In genomic region chr5:135029007-135029854, GRCm38 (mm10) we compare ENCODE assay signal across 8 mouse cellular contexts. TPM values are rescaled to one million over a fixed set of nuclear protein-coding genes. Genes with fewer than 3 reads are reported as not detected.
A peak's percentile ranks its signal among the peaks of the same experiment; 100 is the strongest.
DNase-seq lines count a peak whose midpoint lies in the region; ATAC-seq lines count a peak whose summit lies in the region.

No protein-coding gene starts in this region.

- no peaks in the 10 kb centered on the region for H3K9me3 ChIP-seq in heart, embryonic 15.5 days (replicated peaks)
- H3K9me3 ChIP-seq in stomach, embryonic 14.5 days (ENCODE audit: control insufficient read depth, low read depth, low read length) = peaks cover 2% of the 10 kb centered on the region; the same call in 1 of the 2 replicates

- no peak overlapping the region for H3K9ac ChIP-seq in heart, embryonic 15.5 days
- H3K9ac ChIP-seq in stomach, embryonic 14.5 days (replicated peaks; ENCODE audit: low read depth, low read length) = no peak overlapping the region

- peak overlapping the region; percentile 55 for H3K27ac ChIP-seq in heart, embryonic 15.5 days
- H3K27ac ChIP-seq in stomach, embryonic 14.5 days (ENCODE audit: low read length) = peak overlapping the region; percentile 49; the same call in 1 of the 2 replicates

- H3K27me3 ChIP-seq in heart, embryonic 15.5 days = no peaks in the 10 kb centered on the region
- H3K27me3 ChIP-seq in stomach, embryonic 14.5 days (ENCODE audit: control insufficient read depth, insufficient read depth, low read length) = no peaks in the 10 kb centered on the region

- H3K36me3 ChIP-seq in heart, embryonic 15.5 days = no peaks in the 10 kb centered on the region
- no peaks in the 10 kb centered on the region for H3K36me3 ChIP-seq in stomach, embryonic 14.5 days (ENCODE audit: control insufficient read depth, insufficient read depth, low read length)

- 34% methylated on average over 18 of the region's 18 CpGs for WGBS in heart, embryonic 15.5 days
- 30% methylated on average over 18 of the region's 18 CpGs for WGBS in stomach, embryonic 14.5 days

- no peak for DNase-seq in frontal cortex, postnatal 25 days (ENCODE audit: low spot score in 2 of 2)
- DNase-seq in 3134 (ENCODE audit: extremely low read depth, insufficient read length, low spot score) = peak; percentile 70
- peak; percentile 82 for DNase-seq in brain, adult 2 months (ENCODE audit: low read depth, low spot score)
- DNase-seq in left cerebral cortex, postnatal 36 days (ENCODE audit: low spot score in 2 of 2) = peak; percentile 73 to 83
- no peak for DNase-seq in thymus, postnatal 36 days

- intact Hi-C loops in left cerebral cortex, postnatal 36 days (cut with DNase I) = no loop called here

- H3K4me2 ChIP-seq in heart, embryonic 15.5 days = peak overlapping the region; percentile 46
- H3K4me2 ChIP-seq in stomach, embryonic 14.5 days (replicated peaks; ENCODE audit: low read depth, low read length) = peak overlapping the region; percentile 3; the same call in 1 of the 2 replicates

- H3K4me1 ChIP-seq in heart, embryonic 15.5 days (replicated peaks) = peaks cover 35% of the 10 kb centered on the region
- H3K4me1 ChIP-seq in stomach, embryonic 14.5 days (ENCODE audit: control insufficient read depth, insufficient read depth, low read length) = peaks cover 32% of the 10 kb centered on the region

- ATAC-seq in frontal cortex, adult (ENCODE audit: low TSS enrichment) = peak; percentile 70
- ATAC-seq in heart, embryonic 15.5 days (replicated peaks; ENCODE audit: insufficient number of reproducible peaks, insufficient read depth, low FRiP score, low read depth) = peak; percentile 18; the same call in 1 of the 2 replicates
- ATAC-seq in stomach, embryonic 14.5 days (ENCODE audit: insufficient number of reproducible peaks, insufficient read depth, low FRiP score, low read depth) = no peak; the same call in 1 of the 2 replicates

- no peak overlapping the region for H3K4me3 ChIP-seq in heart, embryonic 15.5 days
- H3K4me3 ChIP-seq in stomach, embryonic 14.5 days (ENCODE audit: low read depth, low read length) = no peak overlapping the region

RNA-seq across cellular contexts. Expression of gene Stx1a, which starts 5.9 kb away (rescaled TPM):
- 6.2 and 10.2 TPM in 2 replicates for polyA plus RNA-seq in heart, embryonic 15.5 days (2015; fragmentation: Nextera tagmentation; extraction: Ambion mirVana)
- total RNA-seq in left cerebral cortex, postnatal 36 days (2021) = 100 to 1,000 TPM; 340 to 404 TPM
- 17.4 and 17.7 TPM in 2 replicates for polyA plus RNA-seq in stomach, embryonic 14.5 days (2014; fragmentation: Nextera tagmentation; extraction: Ambion mirVana)

RNA-seq across cellular contexts. Expression of gene Abhd11, which starts 20.3 kb away (rescaled TPM):
- 70.0 and 74.5 TPM in 2 replicates for polyA plus RNA-seq in heart, embryonic 15.5 days (2015; fragmentation: Nextera tagmentation; extraction: Ambion mirVana)
- total RNA-seq in left cerebral cortex, postnatal 36 days (2021) = 10 to 100 TPM; 31.1 to 39.2 TPM
- polyA plus RNA-seq in stomach, embryonic 14.5 days (2014; fragmentation: Nextera tagmentation; extraction: Ambion mirVana) = 73.3 and 80.6 TPM in 2 replicates

RNA-seq across cellular contexts. Expression of gene Dnajc30, which starts 34.8 kb away (rescaled TPM):
- 27.2 and 32.1 TPM in 2 replicates for polyA plus RNA-seq in heart, embryonic 15.5 days (2015; fragmentation: Nextera tagmentation; extraction: Ambion mirVana)
- 10 to 100 TPM; 40.9 to 52.1 TPM for total RNA-seq in left cerebral cortex, postnatal 36 days (2021)
- polyA plus RNA-seq in stomach, embryonic 14.5 days (2014; fragmentation: Nextera tagmentation; extraction: Ambion mirVana) = 34.8 and 34.9 TPM in 2 replicates

RNA-seq across cellular contexts. Expression of gene Bud23, which starts 35.5 kb away (rescaled TPM):
- 49.4 and 68.2 TPM in 2 replicates for polyA plus RNA-seq in heart, embryonic 15.5 days (2015; fragmentation: Nextera tagmentation; extraction: Ambion mirVana)
- 10 to 100 TPM; 41.0 to 50.0 TPM for total RNA-seq in left cerebral cortex, postnatal 36 days (2021)
- 95.2 and 99.0 TPM in 2 replicates for polyA plus RNA-seq in stomach, embryonic 14.5 days (2014; fragmentation: Nextera tagmentation; extraction: Ambion mirVana)

RNA-seq across cellular contexts. Expression of gene Cldn3, which starts 43.2 kb away (rescaled TPM):
- 7.7 and 18.1 TPM in 2 replicates for polyA plus RNA-seq in heart, embryonic 15.5 days (2015; fragmentation: Nextera tagmentation; extraction: Ambion mirVana)
- under 1 TPM; 0.49 to 0.52 TPM for total RNA-seq in left cerebral cortex, postnatal 36 days (2021)
- polyA plus RNA-seq in stomach, embryonic 14.5 days (2014; fragmentation: Nextera tagmentation; extraction: Ambion mirVana) = 69.7 and 71.2 TPM in 2 replicates

Comparison
In these comparisons a context has a peak if more than half of its experiments do, and no peak if none do; other contexts are left out.
1. DNase-seq: peak in 3134 (single experiment), brain, adult 2 months (single experiment) and left cerebral cortex, postnatal 36 days (2 of 2); none in frontal cortex, postnatal 25 days (0 of 2) and thymus, postnatal 36 days (0 of 2).